Mouse (Mus musculus) limb, embryonic 10.5 days (tissue): ENCODE measurements at regions not wholly inside any gene's neighbourhood (a gene's known extent, or its start where the extent isn't known, plus 50 kb on each side); places are given as distances from the start of the nearest gene placed in this dataset.

Experiments used
- DNase-seq: peaks from one replicate; pipeline ENCODE4 v3.0.0-alpha.2; 2017; ENCODE audit warnings: low spot score
- H3K27ac ChIP-seq: fragments of 300-500 bp; sonication (generic); 2 replicates; pipeline ENCODE4 v1.5.1; 2016; ENCODE audit warnings: mild to moderate bottlenecking
- H3K27me3 ChIP-seq: fragments of 300-500 bp; sonication (generic); 2 replicates; pipeline ENCODE4 v1.6.1; 2016; ENCODE audit warnings: low read depth, mild to moderate bottlenecking; ENCODE audit not compliant: poor library complexity, severe bottlenecking
- H3K36me3 ChIP-seq: fragments of 300-500 bp; sonication (generic); 2 replicates; pipeline ENCODE4 v1.6.1; 2016; ENCODE audit warnings: mild to moderate bottlenecking, moderate library complexity
- H3K4me1 ChIP-seq: fragments of 300-500 bp; sonication (generic); 2 replicates; pipeline ENCODE4 v1.6.1; 2016
- H3K4me3 ChIP-seq: fragments of 300-500 bp; sonication (generic); 2 replicates; pipeline ENCODE4 v1.5.1; 2016; ENCODE audit warnings: mild to moderate bottlenecking, moderate library complexity
- H3K9me3 ChIP-seq: fragments of 300-500 bp; sonication (generic); replicated peaks from 2 replicates; pipeline ENCODE4 v1.6.1; 2016; ENCODE audit warnings: mild to moderate bottlenecking
- WGBS: fragments of 180-500 bp; shearing (Covaris S2); methylation state at CpG from one replicate; pipeline ENCODE4 v1.1.7; 2016; 5-methylcytosine and 5-hydroxymethylcytosine counted together

DNA sequence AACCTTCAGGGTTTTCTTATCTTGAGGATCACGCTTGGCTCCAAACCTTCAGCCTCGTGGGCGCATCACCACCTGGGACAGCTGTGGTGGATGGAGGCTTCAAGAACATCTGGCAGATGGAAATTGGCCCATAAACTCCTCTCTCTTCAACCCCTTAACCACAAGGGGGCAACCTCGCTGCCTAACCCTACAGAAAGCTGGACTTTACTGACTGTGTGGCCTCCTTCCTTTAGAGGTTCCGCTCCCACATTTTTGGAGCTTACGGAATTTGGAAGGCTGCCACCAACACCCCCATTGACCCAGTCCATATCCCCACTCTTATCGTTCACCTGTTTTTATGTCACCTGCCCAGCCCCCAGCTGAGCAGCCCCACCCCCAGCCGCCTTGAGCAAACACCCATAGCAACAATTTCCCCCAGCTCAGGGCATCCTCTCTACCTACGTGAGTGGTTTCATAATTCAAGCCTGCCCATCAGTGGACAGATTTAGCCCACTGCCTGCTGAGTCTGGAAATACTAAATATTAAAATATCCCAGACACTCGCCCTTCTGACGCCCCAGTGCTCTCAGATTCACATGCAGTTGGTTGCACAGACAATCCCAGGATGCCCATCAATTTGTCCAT is 167.0 kb upstream of the Slc22a22 start:
- WGBS = 63% methylated on average over 11 of the region's 11 CpGs
- peak; percentile 43 for DNase-seq
- Histone ChIP-seq H3K9me3 (no peaks in the 10 kb centered on the region), H3K4me1 (no peaks in the 10 kb centered on the region), H3K4me3 (no peak overlapping the region), H3K27ac (no peak overlapping the region), H3K36me3 (no peaks in the 10 kb centered on the region), H3K27me3 (no peaks in the 10 kb centered on the region)

DNA sequence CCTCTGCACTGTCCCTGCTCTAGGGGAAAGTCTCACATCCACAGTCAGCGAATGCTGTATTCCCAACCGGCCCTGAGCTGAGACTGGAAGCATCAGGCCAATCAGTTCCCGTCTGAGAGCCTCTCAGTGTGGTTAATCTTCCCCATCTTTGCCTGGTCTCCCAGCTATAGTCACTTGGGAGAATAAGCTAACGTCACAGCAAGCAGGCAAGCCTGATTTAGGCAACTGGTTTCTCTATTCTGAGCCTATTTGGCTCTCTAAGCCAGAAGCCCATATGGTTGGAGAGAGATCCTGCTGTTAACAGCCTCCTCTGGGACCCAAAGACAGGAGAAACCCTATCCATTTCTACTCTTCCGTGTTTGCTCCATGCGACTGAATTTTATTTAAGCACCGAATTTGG is 161.7 kb upstream of the Slc22a22 start:
- Histone ChIP-seq H3K4me1 (no peaks in the 10 kb centered on the region), H3K36me3 (no peaks in the 10 kb centered on the region), H3K27ac (no peak overlapping the region), H3K4me3 (no peak overlapping the region), H3K9me3 (no peaks in the 10 kb centered on the region), H3K27me3 (no peaks in the 10 kb centered on the region)
- 81% methylated on average over 7 of the region's 7 CpGs for WGBS
- no peak for DNase-seq

DNA sequence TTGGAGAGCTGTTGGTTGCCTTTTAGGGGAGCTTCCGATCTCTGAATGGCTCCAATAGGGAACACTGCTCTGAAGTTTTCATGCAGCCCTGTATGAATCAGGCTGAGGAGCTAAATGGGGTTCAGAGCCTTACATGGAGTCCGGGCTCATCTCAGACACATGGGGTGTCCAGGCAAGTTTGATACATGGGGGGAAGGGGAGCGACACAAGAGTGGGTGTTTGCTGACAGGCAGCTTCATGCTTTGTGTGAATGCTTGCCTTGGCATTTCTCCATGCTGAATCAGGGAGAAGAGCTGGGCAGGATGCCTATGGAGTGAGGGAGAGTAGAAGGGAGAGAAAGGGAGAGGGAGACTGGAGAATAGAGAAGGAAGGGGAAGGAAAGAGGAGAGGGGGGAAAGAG is 155.6 kb upstream of the Slc22a22 start:
- H3K27me3 ChIP-seq = no peaks in the 10 kb centered on the region

DNA sequence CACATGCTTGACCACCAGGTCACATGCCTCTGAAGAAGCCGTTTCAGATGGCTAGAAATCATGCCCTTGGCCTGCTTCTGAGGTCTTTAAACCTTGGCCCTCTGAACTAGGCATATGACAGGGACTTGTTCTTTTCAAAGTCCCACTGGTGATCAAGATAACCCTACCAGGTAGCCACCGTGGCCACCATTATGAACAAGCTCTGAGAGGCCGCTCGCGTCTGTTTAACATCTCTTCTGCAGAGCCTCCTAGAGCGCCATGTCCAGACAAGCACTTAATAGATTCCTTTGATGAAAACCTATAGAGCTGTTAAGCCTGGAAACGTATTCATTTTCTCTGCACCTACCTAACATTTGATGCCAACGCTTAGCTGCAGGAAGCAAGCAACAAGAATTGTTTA is 155.1 kb upstream of the Slc22a22 start:
- no peak overlapping the region for H3K27ac ChIP-seq
- no peaks in the 10 kb centered on the region for H3K4me1 ChIP-seq
- 84% methylated on average over 8 of the region's 8 CpGs for WGBS

More for the DNA sequence above, 155.6 kb upstream of the Slc22a22 start:
- H3K27ac ChIP-seq = no peak overlapping the region
- WGBS = 91% methylated on average over 3 of the region's 3 CpGs
- DNase-seq = no peak
- no peaks in the 10 kb centered on the region for H3K4me1 ChIP-seq
- H3K4me3 ChIP-seq = no peak overlapping the region
- H3K36me3 ChIP-seq = no peaks in the 10 kb centered on the region
- no peaks in the 10 kb centered on the region for H3K9me3 ChIP-seq

DNA sequence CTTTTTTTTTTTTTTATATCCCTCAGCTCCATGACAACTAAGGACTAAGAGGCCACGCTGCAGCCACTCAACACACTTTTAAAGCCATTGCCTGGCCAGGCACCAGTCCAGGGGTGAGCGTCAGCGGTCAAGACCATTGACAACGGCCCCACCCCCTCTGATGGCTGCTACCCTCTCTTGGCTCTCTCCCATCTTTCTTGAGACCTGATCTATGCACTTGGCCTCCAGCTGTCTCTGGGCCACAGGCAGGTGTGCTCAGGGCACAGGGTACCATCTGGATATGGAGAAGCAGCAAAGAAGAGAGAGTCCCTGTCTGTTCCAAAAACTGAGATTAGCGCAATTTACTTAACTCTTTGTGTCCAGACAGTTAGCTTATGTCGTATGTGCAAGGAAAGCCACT is 141.0 kb upstream of the Slc22a22 start:
- Histone ChIP-seq H3K27ac (no peak overlapping the region), H3K4me1 (no peaks in the 10 kb centered on the region), H3K9me3 (no peaks in the 10 kb centered on the region), H3K36me3 (no peaks in the 10 kb centered on the region), H3K4me3 (no peak overlapping the region), H3K27me3 (no peaks in the 10 kb centered on the region)
- no peak for DNase-seq
- WGBS = 91% methylated on average over 6 of the region's 6 CpGs

More for the DNA sequence above, 155.1 kb upstream of the Slc22a22 start:
- Histone ChIP-seq H3K27me3 (no peaks in the 10 kb centered on the region), H3K36me3 (no peaks in the 10 kb centered on the region), H3K4me3 (no peak overlapping the region), H3K9me3 (no peaks in the 10 kb centered on the region)
- no peak for DNase-seq

DNA sequence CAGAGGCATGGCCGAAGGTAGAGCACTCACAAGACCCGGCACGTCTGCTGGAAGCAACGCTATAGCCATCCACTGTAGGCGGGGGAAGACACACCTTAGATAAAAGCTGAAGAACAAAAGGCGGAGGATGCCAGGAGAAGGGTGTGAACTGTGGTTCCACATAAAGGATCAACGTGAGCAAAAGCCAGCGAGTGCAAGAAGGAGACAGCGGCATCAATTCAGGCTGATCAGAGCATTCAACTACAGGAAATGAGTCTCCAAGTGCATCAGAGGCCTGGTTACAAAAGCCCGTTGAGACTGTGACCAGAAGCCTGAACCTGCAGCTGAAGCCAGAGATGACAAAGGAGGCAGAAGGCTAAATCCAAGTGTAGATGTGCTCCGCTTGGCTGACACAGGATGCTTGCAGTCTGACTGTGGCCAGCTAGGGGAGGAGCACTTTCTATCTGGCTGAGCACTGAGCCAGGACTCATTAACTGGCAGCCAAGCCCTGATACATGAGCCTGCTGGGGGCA is 139.5 kb upstream of the Slc22a22 start:
- DNase-seq = no peak
- no peak overlapping the region for H3K27ac ChIP-seq
- WGBS = 47% methylated on average over 11 of the region's 11 CpGs
- no peaks in the 10 kb centered on the region for H3K27me3 ChIP-seq
- H3K9me3 ChIP-seq = no peaks in the 10 kb centered on the region
- no peaks in the 10 kb centered on the region for H3K4me1 ChIP-seq
- H3K4me3 ChIP-seq = no peak overlapping the region
- no peaks in the 10 kb centered on the region for H3K36me3 ChIP-seq

DNA sequence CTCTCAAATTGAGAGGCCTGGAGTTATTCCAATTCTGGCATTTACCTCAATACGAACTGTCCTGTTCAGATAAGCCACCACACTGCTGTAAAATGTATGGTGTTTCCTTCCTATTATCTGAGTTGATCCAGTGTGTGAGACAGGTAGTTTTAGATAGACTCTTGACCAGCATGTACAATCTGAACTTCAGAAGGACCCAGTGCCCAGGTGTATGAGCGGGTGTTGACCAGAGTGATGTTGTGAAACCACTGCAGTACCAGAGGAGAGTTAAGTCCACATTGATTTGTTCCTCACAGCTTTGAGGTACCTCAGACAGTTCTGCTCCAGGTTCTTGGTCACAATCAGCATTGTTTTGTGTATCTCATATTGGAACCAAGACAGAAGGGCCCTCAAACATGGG is 132.6 kb upstream of the Slc22a22 start:
- WGBS = 93% methylated on average over 2 of the region's 2 CpGs
- H3K36me3 ChIP-seq = no peaks in the 10 kb centered on the region

DNA sequence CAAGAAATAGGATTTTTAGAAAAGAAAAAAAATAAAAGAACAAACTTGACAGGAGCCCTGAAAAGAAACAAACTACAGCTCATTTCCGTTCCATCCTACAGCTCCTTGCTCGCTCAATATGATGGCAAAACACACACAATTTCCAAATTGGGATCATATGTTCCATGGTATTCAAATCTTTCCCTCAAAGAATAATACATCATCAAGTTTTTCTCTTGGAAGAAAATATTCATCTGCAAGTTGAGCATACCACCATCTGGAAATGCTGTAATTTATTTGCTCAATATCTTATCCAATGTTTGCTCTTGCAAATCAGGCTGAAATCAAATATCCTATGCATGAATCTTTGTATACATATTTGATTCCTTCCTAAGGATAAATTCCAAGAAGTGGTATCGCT is 131.1 kb upstream of the Slc22a22 start:
- no peak overlapping the region for H3K4me3 ChIP-seq
- no peaks in the 10 kb centered on the region for H3K27me3 ChIP-seq
- H3K27ac ChIP-seq = no peak overlapping the region
- no peak for DNase-seq
- H3K36me3 ChIP-seq = no peaks in the 10 kb centered on the region
- H3K9me3 ChIP-seq = no peaks in the 10 kb centered on the region
- H3K4me1 ChIP-seq = no peaks in the 10 kb centered on the region
- WGBS = 94% methylated on average over 3 of the region's 3 CpGs

More for the DNA sequence above, 132.6 kb upstream of the Slc22a22 start:
- no peaks in the 10 kb centered on the region for H3K27me3 ChIP-seq
- H3K9me3 ChIP-seq = no peaks in the 10 kb centered on the region
- no peaks in the 10 kb centered on the region for H3K4me1 ChIP-seq
- H3K4me3 ChIP-seq = no peak overlapping the region
- no peak overlapping the region for H3K27ac ChIP-seq
- DNase-seq = no peak

DNA sequence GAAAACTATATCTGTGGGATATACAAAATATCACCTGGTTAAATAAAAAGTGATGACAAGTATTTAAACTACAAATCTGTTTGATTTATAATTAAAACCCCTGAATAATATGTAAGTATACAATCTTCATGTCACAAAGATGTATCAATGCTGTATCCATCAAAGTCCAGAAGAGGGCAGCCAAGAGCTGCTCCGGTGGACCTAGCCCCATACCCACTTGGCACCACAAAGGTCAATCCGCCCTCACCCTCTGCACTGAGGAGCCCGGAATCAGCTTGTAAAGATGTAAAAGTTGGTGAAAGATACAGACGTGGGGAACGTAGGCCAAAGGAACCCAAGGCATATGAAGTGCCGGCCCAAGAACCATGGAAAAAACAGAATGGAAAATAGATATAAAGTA is 123.1 kb upstream of the Slc22a22 start:
- Histone ChIP-seq H3K27me3 (no peaks in the 10 kb centered on the region), H3K27ac (no peak overlapping the region), H3K4me3 (no peak overlapping the region), H3K36me3 (no peaks in the 10 kb centered on the region), H3K4me1 (no peaks in the 10 kb centered on the region), H3K9me3 (no peaks in the 10 kb centered on the region)
- DNase-seq = peak; percentile 70
- 21% methylated on average over 6 of the region's 6 CpGs for WGBS

DNA sequence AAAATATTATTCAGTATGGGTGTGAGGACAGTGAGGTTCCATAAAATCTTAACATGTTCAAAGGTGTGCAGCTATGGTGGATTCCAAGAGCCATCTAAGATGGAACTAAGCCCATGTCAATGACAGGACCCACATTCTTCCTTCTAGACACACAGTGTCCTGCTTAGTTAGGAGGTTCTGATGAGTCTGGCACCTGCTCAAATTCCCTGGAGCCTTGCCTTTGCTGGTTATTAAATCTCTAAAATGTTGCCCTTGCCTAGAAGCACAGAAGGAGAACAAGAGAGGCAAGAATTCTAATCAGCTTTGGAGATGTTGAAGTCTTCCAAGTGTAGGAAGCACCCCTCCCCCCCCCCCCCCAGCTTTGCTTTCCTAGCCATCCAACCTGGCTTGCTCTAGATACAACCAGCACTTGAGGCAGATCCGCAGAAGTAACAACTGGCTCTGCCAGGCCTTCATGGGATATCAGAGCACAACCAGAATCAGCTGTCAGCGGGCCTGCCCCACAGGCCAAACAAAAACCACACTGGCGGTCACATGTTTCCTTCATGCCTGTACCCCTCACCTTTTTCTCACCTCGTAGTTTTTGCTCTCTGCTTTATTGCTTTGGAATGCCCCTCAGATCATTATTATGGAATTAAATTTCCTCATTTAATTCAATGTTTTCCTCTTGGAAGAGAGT is 116.0 kb upstream of the Slc22a22 start:
- Histone ChIP-seq H3K4me1 (peaks cover 19% of the 10 kb centered on the region), H3K9me3 (no peaks in the 10 kb centered on the region), H3K27ac (no peak overlapping the region), H3K36me3 (no peaks in the 10 kb centered on the region), H3K27me3 (no peaks in the 10 kb centered on the region), H3K4me3 (no peak overlapping the region)
- DNase-seq = no peak
- WGBS = 89% methylated on average over 4 of the region's 4 CpGs

DNA sequence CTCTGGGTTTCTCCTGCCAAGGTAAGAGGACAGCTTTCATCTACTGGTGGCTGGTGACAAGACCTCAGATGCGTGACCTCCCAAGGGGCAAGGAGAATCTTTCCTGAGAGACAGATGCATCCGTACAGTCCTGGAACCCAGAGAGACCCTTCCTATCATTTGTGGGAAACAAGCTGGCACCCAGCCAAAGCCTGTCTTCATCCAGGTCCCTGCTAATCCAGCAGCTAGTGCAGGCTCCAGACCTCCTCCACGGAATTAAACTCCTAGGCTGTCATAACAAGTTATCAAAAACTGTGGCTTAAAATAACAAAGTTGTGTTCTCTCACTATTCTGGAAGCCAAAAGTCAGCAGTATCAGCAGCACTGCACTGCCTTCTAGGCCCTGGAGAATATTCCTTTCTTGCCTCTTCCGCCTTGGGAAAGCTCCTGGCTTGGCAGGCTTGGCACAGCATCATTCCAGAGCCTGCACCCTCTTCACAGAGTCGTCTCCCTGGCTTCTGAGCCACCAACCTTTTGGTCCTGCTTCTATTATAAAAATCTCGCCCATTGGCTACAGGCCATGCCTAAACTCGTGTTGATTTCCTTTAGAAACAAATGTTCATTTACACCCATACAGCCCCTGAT is 113.3 kb upstream of the Slc22a22 start:
- no peak for DNase-seq
- WGBS = 78% methylated on average over 7 of the region's 7 CpGs
- H3K36me3 ChIP-seq = no peaks in the 10 kb centered on the region
- H3K4me1 ChIP-seq = peaks cover 19% of the 10 kb centered on the region
- no peak overlapping the region; the same call in 1 of the 2 replicates for H3K27ac ChIP-seq
- H3K9me3 ChIP-seq = no peaks in the 10 kb centered on the region
- no peak overlapping the region for H3K4me3 ChIP-seq
- no peaks in the 10 kb centered on the region for H3K27me3 ChIP-seq

DNA sequence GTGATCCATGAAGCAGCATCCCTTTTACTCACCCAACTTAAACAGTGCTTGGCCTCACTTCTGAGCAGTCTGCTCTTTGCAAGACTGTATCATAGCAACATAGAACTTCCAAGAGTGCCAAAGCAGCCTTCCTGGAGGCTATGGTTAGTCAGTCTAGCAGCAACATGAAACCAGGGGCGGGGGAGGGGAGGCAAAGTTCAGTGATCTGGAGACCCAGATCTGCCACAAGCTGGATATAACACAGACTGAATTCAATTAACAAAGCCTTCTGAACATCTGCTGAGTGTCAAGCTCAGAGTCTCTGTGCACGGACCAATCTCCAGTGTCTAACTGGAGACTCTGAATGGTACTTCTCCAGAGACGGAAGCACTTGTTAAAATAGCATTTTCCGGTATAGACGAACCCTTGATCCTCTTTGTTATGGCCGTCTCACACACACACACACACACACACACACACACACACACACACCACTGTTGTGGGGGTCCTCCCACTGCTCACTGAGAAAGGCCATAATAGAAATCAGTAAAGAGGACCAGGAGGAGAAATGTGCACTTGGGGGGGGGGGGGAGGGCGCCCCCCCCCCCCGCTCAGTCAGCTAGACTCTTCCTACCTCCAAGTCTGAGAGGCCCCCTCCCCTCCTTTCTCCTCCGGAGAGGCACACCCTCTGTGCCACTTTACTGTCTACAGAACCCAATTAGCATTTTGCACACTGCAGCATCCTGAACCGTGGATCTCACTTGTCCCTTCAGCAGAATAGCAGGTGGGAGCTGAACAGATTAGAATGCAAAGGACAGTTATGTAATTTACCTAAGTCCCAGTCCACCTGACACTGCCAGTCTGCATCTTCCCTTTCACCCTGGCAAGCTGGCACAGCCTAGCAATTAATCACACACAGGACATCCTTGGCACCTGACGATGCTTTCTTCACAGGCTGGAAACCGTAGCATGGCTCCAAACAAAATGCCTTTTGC is 112.3 kb upstream of the Slc22a22 start:
- H3K27ac ChIP-seq = peak overlapping the region; percentile 76

More for the DNA sequence above, 112.3 kb upstream of the Slc22a22 start:
- no peaks in the 10 kb centered on the region for H3K27me3 ChIP-seq
- H3K36me3 ChIP-seq = no peaks in the 10 kb centered on the region
- DNase-seq = peak; percentile 76
- WGBS = 30% methylated on average over 9 of the region's 12 CpGs
- no peaks in the 10 kb centered on the region for H3K9me3 ChIP-seq
- H3K4me3 ChIP-seq = peak overlapping the region; percentile 29; the same call in 1 of the 2 replicates
- peaks cover 19% of the 10 kb centered on the region for H3K4me1 ChIP-seq
